Mouse (Mus musculus) gonadal fat pad, adult 2 months (tissue): ENCODE results near the gene Tmem174. TPM values are rescaled to one million over a fixed set of nuclear protein-coding genes. Genes with fewer than 3 reads are reported as not detected.

Source experiments
- DNase-seq: peaks from one replicate; pipeline ENCODE4 v3.0.0-alpha.2; 2012; ENCODE audit warnings: low read depth
- polyA plus RNA-seq: library from polyadenylated mRNA; depleted of rRNA; stranded (reverse); fragments of >200 nt; gene quantifications from 2 replicates; pipeline ENCODE4 v1.2.3, GENCODE M21; 2012; rRNA removed

Tmem174 gene
- polyA plus RNA-seq, result 0.23 TPM in 1 of 2 replicates, not detected in the other

DNA sequence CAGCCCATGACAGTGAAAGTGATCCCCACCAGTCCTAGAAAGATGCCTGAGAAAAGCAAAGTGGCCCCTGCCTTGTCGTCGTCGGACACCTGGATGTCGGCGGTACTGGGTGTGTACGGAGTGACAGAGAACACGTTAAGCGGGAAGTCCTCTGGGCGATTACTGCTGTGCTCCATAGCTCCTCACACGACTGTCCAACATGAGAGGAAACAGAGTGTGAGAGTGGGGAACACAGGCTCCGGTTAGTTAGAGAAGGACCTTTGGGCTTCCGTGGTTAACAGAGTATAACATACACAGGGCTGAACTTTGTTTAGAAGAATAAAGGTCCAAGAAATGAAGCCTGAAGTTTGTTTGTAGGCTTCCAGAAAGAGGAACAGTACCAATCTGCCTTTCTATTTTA is at the start of gene Tmem174:
Gene Tmem174, minus strand, starts transcription at position 266 of the 400 bp plus-strand sequence.
- DNase-seq, result no peak

DNA sequence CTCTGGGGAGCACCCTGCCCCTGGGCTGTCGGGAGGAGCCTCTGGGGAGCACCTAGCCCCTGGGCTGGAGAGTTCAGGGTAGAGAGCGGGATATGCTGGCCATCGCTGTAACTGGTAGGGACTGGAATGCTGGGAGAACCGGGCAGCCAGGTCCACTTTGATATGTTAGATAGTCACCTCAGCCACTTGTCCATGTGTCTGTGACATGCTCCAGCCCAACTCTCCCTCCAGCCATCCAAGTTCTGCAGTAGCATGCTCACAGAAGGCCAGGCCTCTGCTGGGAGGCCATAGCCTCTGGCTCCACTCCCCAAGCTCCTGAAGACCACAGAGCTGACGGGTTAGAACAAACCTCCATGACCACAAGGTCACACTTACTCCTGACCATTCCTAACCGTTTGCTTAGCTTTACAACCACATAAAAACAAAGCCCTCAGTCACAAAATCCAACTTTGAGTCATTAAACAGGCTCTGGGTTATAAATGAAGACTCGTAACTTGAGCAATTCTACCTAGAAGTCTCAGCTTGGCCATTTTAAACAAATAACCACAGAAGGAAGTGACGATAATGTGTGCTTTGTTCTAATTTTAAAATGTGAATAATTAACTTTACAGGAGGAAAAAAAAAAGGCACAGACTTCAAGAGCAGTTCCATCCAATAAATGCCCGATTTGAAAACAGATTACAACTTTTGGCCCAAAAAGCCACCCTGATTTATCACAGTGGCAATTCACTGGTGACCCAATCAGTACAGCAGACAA is 47.1 kb upstream of the Tmem174 start:
- DNase-seq, result no peak

DNA sequence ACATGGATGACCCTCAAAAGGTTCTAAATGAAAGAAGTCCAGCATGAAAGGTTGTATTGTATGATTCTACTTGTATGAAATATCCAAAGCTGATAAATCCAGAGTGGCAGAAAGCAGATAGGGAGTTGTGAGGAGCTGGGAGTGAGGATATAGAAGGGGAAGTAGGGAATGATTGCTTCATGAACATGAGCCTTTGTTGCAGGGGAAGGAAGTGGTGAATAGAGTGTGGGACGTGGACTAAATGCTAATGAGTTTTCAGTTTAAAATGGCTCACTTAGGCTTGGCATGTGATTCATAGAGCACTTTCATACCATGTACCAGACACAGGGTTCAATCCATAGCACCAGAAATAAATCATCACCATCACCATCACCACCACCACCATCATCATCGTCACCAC is 46.2 kb upstream of the Tmem174 start:
- no peak for DNase-seq

DNA sequence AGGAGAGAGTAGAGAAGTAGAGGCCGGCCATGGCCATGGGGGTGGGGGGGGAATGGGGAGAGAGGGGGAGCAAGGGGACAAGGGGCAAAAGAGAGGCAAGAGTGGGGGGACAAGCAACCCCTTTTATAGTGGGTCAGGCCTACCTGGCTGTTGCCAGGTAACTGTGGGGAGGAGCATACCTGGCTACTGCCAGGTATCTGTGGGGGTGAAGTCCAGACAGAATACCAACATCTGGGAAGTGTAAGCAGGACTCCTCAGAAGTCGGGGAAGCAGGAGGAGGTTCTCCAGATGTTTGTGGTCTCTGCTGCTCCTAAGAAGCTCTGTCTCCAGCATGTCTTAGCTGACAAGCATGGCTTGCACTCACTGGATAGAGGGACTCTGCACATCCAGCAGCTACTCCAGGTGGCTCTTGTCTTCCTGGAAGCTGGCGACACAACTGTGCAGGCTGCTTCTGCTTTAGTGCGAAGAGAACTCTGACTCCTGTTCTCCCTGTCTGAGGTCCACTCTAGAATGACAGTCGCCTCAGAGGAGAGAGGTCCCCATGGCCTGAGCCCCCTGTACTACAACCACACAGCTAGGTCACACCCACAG is 43.4 kb upstream of the Tmem174 start:
- no peak for DNase-seq

DNA sequence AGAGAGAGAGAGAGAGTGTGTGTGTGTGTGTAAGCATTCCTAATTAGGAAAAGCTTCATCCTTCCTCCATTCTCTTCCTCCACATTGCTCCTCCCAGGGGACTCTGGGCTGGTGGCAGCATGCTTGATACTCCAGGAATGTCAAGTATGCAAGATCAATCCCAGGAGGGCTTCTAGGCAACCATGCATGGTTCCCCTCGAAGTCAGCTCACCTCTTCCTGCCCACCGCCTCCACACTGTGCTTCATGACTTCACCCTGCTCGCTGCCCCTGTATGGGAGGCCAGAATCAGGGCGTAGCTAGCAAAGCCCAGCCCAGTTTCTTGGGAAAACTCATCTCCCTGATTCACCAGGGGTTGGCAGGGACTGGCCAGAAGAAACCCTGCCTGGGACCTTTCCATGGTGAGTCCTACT is 42.4 kb upstream of the Tmem174 start:
- no peak for DNase-seq

DNA sequence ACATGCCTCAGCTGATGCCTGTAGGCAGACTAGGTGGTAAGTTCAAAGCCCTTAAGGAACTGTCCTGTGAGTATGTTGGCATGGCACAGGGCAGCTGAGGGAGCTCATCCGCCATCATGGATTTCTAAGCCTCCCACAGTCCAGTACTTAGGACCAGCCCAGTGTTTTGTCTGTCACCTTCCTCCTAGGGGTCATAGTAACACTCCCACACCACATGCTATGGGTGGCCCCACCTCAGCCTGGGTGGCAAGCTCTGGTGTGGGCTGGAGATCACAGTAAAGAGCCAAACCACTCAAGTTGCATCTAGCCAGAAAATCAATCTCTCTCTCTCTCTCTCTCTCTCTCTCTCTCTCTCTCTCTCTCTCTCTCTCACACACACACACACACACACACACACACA is 42.0 kb upstream of the Tmem174 start:
- DNase-seq, result no peak

DNA sequence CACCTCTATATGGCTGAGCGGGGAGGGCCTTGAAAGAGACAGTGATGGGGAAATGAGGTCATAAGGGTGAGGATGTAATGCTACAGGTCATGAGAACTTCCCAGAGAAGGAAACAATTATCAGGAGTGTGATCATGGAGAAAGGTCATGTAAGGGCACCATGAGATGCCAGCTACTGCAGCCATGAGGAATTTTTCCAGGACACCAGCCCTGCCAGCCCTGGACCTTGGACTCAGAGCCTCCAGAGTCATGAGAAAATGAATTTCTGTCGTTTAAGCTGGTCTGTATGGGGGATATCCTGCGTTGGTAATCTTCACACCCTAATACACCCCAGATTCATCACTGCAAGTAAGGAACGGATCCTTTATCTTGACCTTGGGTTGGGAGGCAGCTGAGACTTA is 36.7 kb upstream of the Tmem174 start:
- DNase-seq, result no peak

DNA sequence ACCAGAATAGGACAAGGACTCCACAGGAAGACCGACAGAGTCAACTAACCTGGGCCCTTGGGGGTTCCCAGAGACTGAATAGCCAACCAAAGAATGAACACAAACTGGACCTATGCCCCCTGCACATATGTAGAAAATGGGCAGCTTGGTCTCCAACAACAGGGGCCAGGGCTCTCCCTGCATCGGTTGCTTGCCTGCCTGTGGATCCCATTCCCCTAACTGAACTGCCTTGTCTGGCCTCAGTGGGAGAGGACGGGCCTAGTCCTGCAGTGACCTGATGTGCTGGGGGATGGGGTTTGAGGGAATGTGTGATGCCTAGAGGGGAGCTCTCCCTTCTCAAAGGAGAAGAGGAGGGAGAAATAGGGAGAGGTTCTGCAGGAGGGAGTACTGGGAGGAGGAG is 32.1 kb upstream of the Tmem174 start:
- no peak for DNase-seq

DNA sequence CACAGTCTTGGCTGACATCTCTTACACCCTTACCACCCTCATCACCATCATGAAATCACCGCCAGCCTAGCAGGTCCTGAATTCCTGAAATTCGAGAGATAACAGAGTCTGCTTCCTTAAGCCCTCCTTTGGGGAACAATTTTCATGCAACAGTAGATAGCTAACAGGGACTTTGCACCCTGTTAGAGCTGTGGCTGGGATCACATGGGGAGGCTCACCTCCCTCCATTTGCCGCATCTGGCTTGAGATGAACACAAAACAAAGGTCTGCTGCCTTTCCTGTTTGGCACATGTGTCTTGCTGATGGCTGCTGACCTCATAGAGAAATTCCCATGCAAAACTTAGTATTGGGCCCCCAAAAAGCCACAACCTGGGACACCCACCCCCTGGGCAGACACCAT is 30.1 kb upstream of the Tmem174 start:
- DNase-seq, result no peak

DNA sequence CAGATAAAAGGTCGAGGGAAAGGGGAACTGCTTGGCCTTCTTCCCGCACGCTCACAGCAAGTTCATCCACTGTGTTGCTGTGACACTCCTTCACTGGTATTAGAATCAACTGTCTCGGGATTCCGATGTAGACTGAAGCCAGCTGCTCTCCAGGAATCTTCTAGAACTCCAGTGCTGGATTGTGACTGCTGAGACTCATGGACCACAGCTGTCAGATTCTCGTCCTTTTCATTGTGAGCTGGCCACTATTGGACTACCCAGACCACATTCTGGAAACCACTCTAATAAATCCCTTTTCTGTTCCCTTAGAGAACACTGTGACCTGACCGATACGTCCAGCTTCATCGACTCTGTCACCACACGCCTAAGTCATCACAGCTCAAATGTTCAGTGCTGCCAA is 28.0 kb upstream of the Tmem174 start:
- DNase-seq, result no peak

DNA sequence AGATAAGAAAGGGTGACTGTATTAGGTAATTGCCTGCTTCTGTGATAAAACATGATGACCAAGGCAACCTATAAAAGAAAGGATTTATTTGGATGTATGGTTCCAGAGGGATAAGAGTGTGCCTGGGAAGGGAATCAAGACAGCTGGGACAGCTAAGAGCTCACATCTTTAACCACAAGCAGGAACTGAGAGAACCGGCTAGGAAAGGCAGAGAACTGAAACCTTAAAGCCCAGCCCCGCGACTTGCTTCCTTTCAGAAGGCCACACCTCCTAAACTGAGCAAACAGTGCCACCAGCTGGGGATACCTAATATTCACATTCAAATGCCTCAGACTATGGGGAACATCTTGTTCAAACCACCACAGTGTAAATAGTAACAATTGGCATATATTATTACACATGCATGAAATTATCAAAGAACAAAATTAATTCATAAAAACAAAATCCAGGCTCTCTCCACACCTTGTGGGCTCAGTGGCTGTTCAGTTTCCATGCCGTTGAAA is 25.0 kb upstream of the Tmem174 start:
- DNase-seq, result no peak

DNA sequence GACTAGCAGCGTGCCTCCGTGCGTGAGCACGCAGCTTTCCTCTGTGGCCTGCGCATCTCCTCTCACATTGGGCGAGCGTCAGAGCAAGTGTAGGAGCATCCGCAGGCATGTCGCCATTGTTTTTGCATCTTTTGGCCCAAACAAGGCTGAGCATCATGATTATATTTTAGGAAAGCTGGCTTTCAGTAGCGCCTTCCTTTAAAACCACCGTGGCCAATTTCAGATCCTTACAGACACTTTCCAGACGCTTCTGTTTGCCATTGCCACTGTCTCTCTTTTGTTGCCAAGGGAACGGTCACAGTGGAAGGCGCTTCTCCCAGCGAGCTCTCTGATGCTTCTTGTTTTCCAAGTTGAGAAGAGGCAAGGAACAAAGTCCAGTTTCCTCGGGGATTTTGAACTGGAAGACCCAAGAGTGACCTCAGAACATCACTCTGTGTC is 18.8 kb upstream of the Tmem174 start:
- no peak for DNase-seq

DNA sequence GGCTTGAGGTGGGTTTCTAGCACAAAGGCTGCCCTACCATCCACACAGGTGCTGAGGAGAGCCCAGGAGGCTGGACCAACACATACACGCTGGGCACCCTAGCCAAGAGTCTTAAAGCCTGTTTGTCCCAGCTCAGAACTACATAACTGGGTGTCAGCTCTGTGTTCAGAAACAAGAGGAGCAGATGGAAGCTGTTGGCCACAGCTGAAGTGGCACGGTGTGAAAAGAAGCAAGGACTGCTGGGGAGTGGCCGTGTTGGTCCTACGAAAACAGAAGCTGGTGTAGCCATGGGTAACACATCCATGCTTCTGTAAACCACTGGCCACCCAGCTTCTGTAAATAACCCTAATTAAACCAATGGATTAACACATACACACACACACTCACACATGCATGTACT is 18.1 kb upstream of the Tmem174 start:
- DNase-seq, result no peak

DNA sequence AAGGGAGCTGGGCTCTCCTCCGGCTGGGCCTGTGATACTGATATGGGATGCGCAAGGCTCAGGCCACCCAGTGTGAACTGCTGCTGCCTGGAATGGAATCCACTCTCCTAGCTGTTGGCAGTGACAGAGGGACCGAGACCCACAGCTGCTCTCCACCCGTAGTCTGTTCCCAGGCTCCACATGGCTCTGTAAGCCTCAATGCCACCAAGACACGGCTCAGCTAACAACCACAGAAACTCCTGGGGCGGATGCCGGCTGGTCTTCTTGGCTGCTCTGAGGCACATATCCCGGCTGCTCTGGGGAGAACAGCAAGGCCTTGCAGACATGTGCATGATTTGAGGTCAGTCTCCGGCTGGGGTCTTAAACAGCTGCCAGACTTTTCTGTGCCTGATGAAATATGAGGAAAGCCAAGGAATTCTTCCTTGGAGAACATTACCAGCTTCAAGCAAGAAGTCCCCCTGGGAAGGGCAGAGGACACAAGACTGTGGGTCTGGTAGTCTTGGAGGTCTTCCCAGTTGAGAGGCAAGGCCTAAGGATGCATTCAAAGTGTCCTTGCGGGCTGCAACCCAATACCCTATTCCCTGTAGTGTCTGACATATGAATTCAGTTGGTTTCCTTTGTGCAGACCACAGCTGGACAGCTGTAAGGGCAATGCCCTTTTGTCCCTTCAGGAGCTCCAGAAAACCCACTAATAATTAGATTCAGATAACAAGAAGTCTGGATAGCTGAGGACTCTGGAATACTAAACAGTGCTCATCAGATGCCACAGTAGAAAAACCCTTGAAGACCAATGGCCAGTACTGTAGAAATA is 17.1 kb upstream of the Tmem174 start:
- DNase-seq, result no peak

DNA sequence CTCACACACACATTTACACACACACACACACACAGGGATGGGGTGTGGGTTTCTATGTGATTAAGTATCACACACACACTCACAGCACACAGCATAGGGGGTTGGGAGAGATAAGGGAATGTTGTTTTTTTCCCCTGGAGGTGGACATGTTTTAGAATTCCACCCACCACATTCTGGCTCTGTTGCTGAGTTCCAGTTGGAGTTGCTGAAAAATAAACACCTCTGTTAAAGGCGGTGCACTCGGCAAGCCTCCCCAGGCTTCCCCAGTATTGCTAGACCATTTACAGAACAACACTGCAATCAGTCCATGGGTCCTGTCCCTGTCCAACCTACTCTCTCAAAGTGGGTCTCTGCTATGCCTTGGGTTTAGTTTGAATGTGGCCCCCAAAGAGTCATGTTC is 15.0 kb upstream of the Tmem174 start:
- no peak for DNase-seq

DNA sequence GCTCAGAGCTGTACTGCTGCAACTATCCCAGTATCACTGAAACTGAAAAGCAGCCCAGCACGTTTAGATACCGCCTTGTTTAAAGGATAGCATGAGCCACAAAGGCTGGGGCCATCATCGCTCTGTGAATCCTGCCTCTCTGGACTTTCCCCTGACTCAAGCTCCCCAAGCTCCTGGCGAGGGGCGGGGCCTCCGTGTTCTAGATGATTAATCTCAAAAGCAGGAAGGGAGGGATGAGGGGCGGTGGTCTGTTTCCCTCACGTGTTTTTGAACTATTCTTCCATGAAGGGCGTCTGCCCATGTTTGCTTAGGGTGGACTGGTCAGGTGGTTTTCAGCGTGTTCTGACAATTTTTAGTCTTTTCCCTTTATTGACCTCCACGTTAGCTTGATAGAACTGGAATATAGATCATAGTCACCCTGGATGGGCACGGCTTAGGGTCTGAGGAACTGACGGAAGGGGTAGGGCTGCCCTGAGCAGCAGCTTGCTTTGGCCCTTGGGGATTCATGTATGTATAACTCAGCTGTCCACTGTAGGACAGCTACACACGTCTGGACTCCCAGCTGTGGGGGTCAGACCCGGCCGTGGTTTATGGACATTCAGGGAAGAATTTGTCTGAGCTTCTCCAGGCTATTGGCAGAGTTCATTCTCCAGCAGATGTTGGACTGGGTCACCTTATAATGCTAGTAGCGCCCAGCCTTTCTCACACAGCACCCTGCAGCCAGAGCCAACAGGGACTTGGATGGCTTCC is 14.2 kb upstream of the Tmem174 start:
- DNase-seq, result no peak

DNA sequence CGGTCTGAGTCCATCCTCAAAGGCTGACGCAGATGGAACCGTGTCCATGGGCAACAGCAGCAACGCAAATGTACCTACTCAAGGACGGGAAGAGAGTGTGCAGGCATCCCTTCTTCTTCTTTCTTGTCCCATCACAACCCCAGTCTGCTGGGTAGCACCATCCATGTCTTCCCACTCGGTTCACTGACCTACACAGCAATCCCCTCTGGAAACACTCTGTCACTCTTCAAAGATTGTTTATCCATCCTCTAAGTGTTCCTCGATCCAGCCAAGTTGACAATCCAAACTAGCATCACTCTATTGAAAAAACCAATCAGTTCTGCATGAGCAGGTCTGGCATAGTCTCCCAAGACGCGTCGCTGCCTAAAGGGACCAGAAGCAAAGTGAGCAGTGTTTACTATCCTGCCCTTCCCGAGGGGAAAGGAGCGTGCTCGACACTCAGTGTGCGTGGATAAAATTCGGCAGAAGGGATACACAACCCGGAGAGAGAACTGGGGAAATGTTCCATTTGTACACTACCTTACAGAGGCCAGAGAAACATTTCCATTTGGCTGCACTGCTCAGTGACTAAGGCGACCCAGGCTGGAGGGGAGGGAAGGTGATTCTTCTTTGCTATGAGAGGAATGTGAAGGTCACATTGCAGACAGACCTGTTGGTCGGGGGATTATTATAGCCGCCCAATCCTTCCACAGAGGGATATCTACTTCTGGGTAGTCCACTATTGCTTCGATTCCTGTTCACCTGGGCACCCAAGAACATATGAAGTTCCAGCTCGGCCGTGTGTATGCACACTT is 10.8 kb upstream of the Tmem174 start:
- DNase-seq, result no peak

DNA sequence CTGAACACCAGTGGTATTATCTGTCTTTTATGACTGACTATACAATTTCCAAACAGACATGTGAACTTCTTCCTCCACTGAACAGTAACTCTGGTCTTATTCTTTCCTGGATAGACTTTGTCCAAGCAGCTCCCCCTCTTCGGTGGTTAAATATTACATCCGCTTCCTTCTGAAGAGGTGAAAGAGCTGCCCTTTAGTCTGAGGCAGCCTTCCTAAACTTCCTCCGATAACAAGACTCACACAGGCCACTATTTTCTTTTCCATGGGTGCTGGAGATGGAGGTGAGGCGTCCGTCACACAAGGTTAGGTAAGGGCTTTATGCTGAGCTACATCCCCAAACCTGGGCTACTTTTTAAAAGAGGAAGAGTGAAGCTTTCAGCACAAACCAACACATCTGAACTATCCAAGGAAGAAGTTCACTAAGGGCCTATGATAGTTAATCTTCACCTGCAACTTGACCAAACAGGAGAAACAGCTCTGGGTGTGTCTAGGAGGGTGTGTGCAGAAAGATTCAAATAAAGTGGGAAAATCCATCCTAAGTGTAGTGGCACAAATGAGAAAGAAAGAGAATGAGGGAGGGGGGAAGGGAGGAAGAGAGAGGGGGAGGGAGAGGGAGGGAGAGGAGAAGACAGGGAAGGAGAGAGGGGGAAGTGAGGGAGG is 1.4 kb upstream of the Tmem174 start:
- no peak for DNase-seq

DNA sequence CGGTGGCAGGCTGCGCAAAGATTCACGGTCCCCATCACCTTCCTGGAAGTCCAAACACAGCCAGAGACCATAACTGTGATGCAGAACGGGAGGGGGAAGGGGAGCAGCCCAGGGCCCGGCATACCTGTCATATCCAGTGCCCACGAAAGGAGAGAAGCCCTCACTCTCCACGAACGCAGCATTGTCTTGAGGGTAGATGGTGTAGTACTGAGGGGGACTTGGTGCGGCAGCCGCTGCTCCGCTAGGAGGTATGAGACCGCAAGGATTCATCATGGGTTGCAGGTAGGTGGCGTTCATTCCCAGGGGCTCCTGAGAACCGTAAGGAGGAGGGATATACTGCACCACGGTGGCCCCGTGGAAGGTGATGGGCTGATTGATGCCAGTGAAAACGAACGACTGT is 639 bp downstream of the Tmem174 start:
- no peak for DNase-seq

DNA sequence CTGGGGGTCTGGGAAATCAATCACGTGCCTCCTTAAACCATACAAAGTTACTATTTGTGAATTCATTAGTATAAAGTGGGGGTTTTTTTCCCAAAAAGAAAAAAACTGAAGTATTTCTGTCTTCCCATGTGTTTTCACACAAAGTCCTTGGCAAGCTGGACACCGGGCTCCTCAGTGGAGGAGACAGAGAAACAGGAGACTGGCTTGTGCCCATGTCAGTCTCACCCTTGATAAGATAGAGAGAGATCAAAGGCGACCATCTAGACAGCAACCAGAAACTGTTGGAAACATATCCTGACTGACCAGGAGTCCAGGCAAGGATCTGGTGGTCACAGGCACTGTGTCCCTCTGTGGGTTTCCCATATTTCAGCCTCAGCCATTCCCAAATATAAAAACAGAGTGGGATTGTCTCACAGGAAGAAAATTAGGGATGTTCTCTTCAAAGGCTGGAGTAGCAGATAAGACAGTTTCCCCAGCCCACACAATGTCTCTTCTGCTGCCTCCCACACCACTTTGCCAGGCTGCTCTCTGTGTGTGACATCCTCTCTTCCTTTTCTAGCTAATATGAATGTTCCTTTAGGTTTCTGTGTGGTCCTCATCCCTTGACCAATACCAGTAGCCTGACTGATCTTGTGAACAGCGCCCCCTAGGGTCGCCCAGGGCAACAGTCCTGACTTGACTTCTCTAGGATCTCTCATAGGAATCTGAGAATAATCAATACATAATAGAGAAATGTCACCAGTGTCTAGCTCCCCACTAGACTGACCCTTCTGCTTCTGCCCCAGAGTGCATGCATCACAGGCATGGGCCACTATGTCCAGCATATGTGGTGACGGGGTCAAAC is 3.3 kb downstream of the Tmem174 start:
- DNase-seq, result no peak
